Mouse (Mus musculus) ZHBTc4 (cell line): ENCODE measurements around the gene Cast.

Experiments
- DNase-seq: peaks from one replicate; pipeline ENCODE4 v3.0.0-alpha.2; 2011; ENCODE audit warnings: low read depth, low spot score

Cast gene

GRCm38 (mm10) chr13:74695497-74696193 is 113.0 kb downstream of the Cast start:
- DNase-seq = no peak
